Comparison of ENCODE assay signal across 8 mouse cellular contexts in genomic region chr5:64810860-64811499, GRCm38 (mm10). TPM values are rescaled to one million over a fixed set of nuclear protein-coding genes. Genes with fewer than 3 reads are reported as not detected.
DNase-seq lines count a peak whose midpoint lies in the region; ATAC-seq and TF ChIP-seq lines count a peak whose summit lies in the region.

No protein-coding gene starts in this region.

- WGBS in embryonic facial prominence, embryonic 13.5 days, result 4% methylated on average over 8 of the region's 9 CpGs
- 1% methylated on average over 9 of the region's 9 CpGs for WGBS in hindbrain, embryonic 13.5 days
- WGBS in liver, adult 2 months, result 9% methylated on average over 9 of the region's 9 CpGs

- peak overlapping the region; percentile 23; the same call in 1 of the 2 replicates for H3K4me3 ChIP-seq in embryonic facial prominence, embryonic 13.5 days
- H3K4me3 ChIP-seq in hindbrain, embryonic 13.5 days, result no peak overlapping the region
- no peak overlapping the region for H3K4me3 ChIP-seq in liver, adult 2 months (ENCODE audit: insufficient read depth, low read depth, low read length)

- peak overlapping the region; percentile 92 for H3K27ac ChIP-seq in embryonic facial prominence, embryonic 13.5 days
- peak overlapping the region; percentile 83 for H3K27ac ChIP-seq in hindbrain, embryonic 13.5 days
- peak overlapping the region; percentile 67 for H3K27ac ChIP-seq in liver, adult 2 months (replicated peaks; ENCODE audit: insufficient read depth, low read depth, low read length)

- DNase-seq in ovary, postnatal 36 days (ENCODE audit: low spot score), result peak; percentile 56
- DNase-seq in ovary, postnatal 14 days (ENCODE audit: low spot score), result no peak
- DNase-seq in liver, adult 2 months (ENCODE audit: extremely low read depth, low read depth, low spot score), result peak; percentile 76
- DNase-seq in layer of hippocampus, postnatal 14 days (ENCODE audit: low spot score in 2 of 2), result no peak
- DNase-seq in cerebellum, adult 9-10 months, result no peak

- H3K4me1 ChIP-seq in embryonic facial prominence, embryonic 13.5 days, result peaks cover 73% of the 10 kb centered on the region
- peaks cover 58% of the 10 kb centered on the region for H3K4me1 ChIP-seq in hindbrain, embryonic 13.5 days (replicated peaks)
- peaks cover 40% of the 10 kb centered on the region for H3K4me1 ChIP-seq in liver, adult 2 months (ENCODE audit: control insufficient read depth, insufficient read depth, low read length)

- no peaks in the 10 kb centered on the region for H3K36me3 ChIP-seq in embryonic facial prominence, embryonic 13.5 days
- no peaks in the 10 kb centered on the region for H3K36me3 ChIP-seq in hindbrain, embryonic 13.5 days
- 0 out of 2 replicates have a peak, but pooled peaks cover 3% of the 10 kb centered on the region for H3K36me3 ChIP-seq in liver, adult 2 months (ENCODE audit: control insufficient read depth, insufficient read depth, low read length)

- peak overlapping the region; percentile 63; the same call in 1 of the 2 replicates for H3K9ac ChIP-seq in embryonic facial prominence, embryonic 13.5 days
- H3K9ac ChIP-seq in hindbrain, embryonic 13.5 days, result peak overlapping the region; percentile 63
- H3K9ac ChIP-seq in liver, adult 2 months (ENCODE audit: low read depth, low read length), result peak overlapping the region; percentile 27; the same call in 1 of the 2 replicates

- H3K9me3 ChIP-seq in embryonic facial prominence, embryonic 13.5 days, result no peaks in the 10 kb centered on the region
- no peaks in the 10 kb centered on the region for H3K9me3 ChIP-seq in hindbrain, embryonic 13.5 days

- H3K79me2 ChIP-seq in liver, adult 2 months (ENCODE audit: control insufficient read depth, insufficient read depth, low read length), result peaks cover 39% of the 10 kb centered on the region

- no peaks in the 10 kb centered on the region for H3K27me3 ChIP-seq in embryonic facial prominence, embryonic 13.5 days
- H3K27me3 ChIP-seq in hindbrain, embryonic 13.5 days, result no peaks in the 10 kb centered on the region
- no peaks in the 10 kb centered on the region for H3K27me3 ChIP-seq in liver, adult 2 months (ENCODE audit: control insufficient read depth, insufficient read depth, low read length)

- peak; percentile 59 for ATAC-seq in embryonic facial prominence, embryonic 13.5 days (ENCODE audit: insufficient number of reproducible peaks, insufficient read depth, low FRiP score, low TSS enrichment, low read depth)
- ATAC-seq in hindbrain, embryonic 13.5 days (ENCODE audit: low FRiP score), result peak; percentile 86
- ATAC-seq in monocyte, adult 5-6 weeks (replicated peaks; ENCODE audit: insufficient number of reproducible peaks, low FRiP score, low TSS enrichment, poor library complexity, severe bottlenecking), result 0 out of 2 replicates have a peak, but pooled peaks have one; percentile 6

- TF ChIP-seq CTCF in liver, adult 2 months (IDR thresholded peaks at IDR 0.05; ENCODE audit: low read depth, low read length), result no peak

- TF ChIP-seq POLR2A in liver, adult 2 months (IDR thresholded peaks at IDR 0.05; ENCODE audit: extremely low read depth, insufficient read depth, low read length), result no peak

- H3K4me2 ChIP-seq in embryonic facial prominence, embryonic 13.5 days, result peak overlapping the region; percentile 55
- peak overlapping the region; percentile 35 for H3K4me2 ChIP-seq in hindbrain, embryonic 13.5 days

RNA-seq across cellular contexts. Expression of gene Klf3, which starts 7.8 kb away (rescaled TPM):
- 58.2 and 58.3 TPM in 2 replicates for polyA plus RNA-seq in embryonic facial prominence, embryonic 13.5 days (2015; fragmentation: Nextera tagmentation; extraction: Ambion mirVana)
- polyA plus RNA-seq in hindbrain, embryonic 13.5 days (2015; fragmentation: Nextera tagmentation; extraction: Ambion mirVana), result 24.7 and 26.2 TPM in 2 replicates
- total RNA-seq in liver, adult 2 months (2014; rRNA removed), result 17.8 and 18.3 TPM in 2 replicates
- 35.7 and 39.9 TPM in 2 replicates for polyA plus RNA-seq in liver, adult 2 months (2012; rRNA removed)
- total RNA-seq in monocyte, adult 5-6 weeks (2017), result 144 to 183 TPM (median 159 TPM) in 3 replicates
- 10 to 100 TPM; 46.4 TPM for total RNA-seq in layer of hippocampus, postnatal 14 days (2021)

Comparison
In these comparisons a context has a peak if more than half of its experiments do, and no peak if none do; other contexts are left out.
1. DNase-seq: peak in ovary, postnatal 36 days (single experiment) and liver, adult 2 months (single experiment); none in ovary, postnatal 14 days (single experiment), layer of hippocampus, postnatal 14 days (0 of 2) and cerebellum, adult 9-10 months (single experiment).
2. ATAC-seq: peak in every context shown above with its lines; median percentile 86 in hindbrain, embryonic 13.5 days; 59 in embryonic facial prominence, embryonic 13.5 days; 6 in monocyte, adult 5-6 weeks.
3. Peak in every context shown above with its lines, with median percentiles within 50 percentile points of each other: H3K27ac ChIP-seq and H3K9ac ChIP-seq.